Mouse (Mus musculus) Patski (cell line): ENCODE measurements around the gene Nln. TPM values are rescaled to one million over a fixed set of nuclear protein-coding genes. Genes with fewer than 3 reads are reported as not detected.

Experiments used
- ATAC-seq: fragments of 100-300 bp; one replicate; pipeline ENCODE4 v1.8.0; 2021
- CTCF ChIA-PET: fragments of 350-600 bp; sonication (Branson Sonifier 250); formaldehyde crosslinking; loops from one replicate; lab custom pipeline; 2022; ENCODE audit warnings: inconsistent platforms; lab: Charles Lee
- POLR2A ChIA-PET: fragments of 350-600 bp; sonication (Branson Sonifier 250); formaldehyde crosslinking; loops from one replicate; lab custom pipeline; 2022; ENCODE audit warnings: antibody characterized with exemption, inconsistent platforms; lab: Charles Lee
- DNase-seq: peaks from one replicate; pipeline ENCODE4 v3.0.0-alpha.2; 2011; ENCODE audit warnings: low read depth, low spot score
- H3K27me3 ChIP-seq: fragments of 371-371 bp; one replicate; pipeline ENCODE4 v1.5.1; 2021
- CTCF ChIP-seq: fragments of 100-300 bp; IDR thresholded peaks from one replicate; pipeline ENCODE4 v1.5.1; 2021
- in situ Hi-C: fragments of 300-500 bp; cut with MboI; formaldehyde crosslinking; loops from 3 replicates; pipeline ENCODE4 v1.11.1; 2018; ENCODE audit warnings: low pct_unique_long_range_greater_than_20kb, mixed read lengths
- polyA plus RNA-seq: library from polyadenylated mRNA; unstranded; gene quantifications from one replicate; pipeline ENCODE4 v1.2.3, GENCODE M21; 2021

The Nln gene
- polyA plus RNA-seq, 1 experiment from 2014 or later: 29.2 TPM

DNA sequence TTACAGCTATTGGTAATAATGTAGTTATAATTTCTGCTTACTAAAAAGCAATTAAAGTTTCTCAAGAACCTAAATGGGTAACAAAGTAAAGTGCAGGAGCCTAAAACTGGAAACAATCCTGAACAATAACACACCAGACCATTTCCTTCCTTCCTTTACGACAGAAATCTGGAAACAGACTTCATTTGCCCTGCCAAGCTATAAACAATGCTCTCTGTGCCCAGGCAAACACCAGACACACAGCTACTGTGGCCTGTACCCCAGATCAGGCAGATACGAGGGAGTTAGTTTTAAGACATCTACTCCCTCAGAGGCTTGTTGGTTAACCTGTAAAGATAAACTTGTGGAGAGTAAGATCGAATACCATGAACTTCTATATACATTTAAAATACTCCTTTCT lies 38.7 kb downstream of the Nln start:
- ATAC-seq (no peak), DNase-seq (no peak)
- ChIA-PET POLR2A (no interaction called here), CTCF (interaction anchor here (1.2 kb wide), 1 partner anchor 13 kb away, joined by 3 read pairs; no protein-coding TSS in a partner anchor)
- in situ Hi-C loops: no loop called here
- TF ChIP-seq CTCF: no peak
- H3K27me3 ChIP-seq: no peaks in the 10 kb centered on the region

GRCm38 (mm10) chr13:104069216-104069615 lies 40.2 kb downstream of the Nln start:
- DNase-seq (no peak), ATAC-seq (no peak)
- no peaks in the 10 kb centered on the region for H3K27me3 ChIP-seq
- no peak for TF ChIP-seq CTCF
- in situ Hi-C loops: no loop called here
- POLR2A ChIA-PET: interaction anchor here (1.1 kb wide), 1 partner anchor 151 kb away, joined by 3 read pairs; no protein-coding TSS in a partner anchor
- CTCF ChIA-PET: interaction anchor here (0.7 kb wide), 1 partner anchor 12 kb away, joined by 3 read pairs; no protein-coding TSS in a partner anchor

DNA sequence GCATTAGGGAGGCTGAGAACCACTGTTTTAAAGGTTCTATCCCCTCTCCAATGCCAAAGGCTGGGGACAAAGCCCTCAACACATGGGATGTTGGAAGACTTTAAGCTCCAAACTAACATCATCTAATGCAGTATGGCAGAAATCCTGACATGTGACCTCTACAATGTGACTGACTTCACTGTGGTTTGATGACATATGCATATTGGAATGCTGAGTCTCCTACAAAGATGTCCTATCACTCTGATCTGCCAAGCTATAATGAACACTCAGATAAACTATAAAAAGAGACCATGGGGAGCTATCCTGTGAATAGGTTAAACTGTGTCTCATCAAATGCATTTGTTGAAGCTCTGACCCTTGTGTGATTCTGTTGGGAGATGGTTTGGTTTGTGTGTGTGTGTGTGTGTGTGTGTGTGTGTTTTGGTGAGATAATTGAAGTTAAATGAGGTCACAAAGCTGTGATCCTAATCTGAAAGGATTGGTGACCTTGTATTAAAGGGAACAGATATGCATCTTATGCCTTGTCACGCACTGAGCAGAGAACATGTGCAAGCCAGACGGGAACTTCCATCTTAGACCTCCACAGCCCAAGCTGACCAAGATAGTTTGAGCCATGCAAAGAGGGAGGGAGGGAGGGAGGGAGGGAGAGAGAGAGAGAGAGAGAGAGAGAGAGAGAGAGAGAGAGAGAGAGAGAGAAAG lies 43.6 kb downstream of the Nln start:
- TF ChIP-seq CTCF: no peak
- H3K27me3 ChIP-seq: no peaks in the 10 kb centered on the region
- no peak for DNase-seq
- no peak for ATAC-seq
- in situ Hi-C loops: no loop called here
- POLR2A ChIA-PET: no interaction called here
- CTCF ChIA-PET: interaction anchor here (1.6 to 1.7 kb wide), 3 partner anchors 9 to 24 kb away, joined by 3 to 9 read pairs (median 4); no protein-coding TSS in a partner anchor

DNA sequence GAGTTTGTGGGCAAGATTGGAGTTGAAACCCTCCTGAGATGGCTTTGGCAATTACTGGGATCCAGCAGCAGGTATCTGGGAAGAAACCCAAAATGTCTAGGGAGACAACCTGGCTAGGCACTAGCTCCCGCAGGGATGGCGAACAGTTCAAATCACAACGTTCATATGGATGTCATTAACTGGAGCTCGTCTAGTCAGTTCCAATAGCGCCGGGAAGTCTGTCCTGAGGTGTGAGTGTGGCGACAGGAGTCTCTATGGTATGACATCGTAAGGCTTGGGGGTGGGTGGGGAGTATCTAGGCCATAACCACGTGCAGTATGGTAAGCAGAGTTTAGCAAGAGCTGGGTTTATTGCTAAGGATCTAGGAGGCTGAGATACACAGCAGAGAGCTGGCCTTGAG lies 46.4 kb downstream of the Nln start:
- no peak for ATAC-seq

DNA sequence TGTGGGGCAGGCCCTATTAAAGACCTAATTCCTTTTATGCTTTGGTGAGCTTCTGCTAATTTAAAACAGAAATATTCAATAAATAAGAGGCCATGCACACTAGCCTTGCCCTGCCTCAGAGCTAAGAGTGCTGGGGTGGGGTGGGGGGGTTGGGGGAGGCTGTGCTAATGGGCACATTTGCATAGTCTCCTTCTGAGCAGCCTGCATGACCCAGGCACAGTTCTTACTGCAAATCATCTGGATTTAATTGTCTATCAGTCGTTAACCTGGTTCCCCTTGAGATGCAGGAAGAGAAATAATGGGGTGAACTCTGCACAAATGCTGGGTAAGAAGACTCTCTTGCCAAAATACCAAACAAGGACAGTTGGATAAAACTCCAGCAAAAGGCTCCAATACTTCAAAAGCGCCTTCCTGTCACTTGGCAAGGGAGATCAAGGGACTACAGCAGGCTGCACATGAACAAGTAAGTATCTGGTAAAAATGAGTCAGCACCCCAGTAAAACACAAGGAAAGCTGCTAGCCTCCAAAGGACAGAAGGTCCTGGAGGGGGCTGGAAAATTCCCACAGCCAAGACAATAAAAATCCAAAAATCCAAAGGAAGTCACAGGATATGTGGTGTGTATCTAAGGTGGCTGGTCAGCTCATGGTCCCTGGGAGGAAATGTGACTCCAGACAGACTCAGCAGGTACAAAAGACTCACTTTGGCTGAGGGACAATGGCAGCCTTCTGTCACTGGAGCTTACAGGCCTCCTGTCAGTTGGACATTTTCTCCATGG lies 47.3 kb downstream of the Nln start:
- H3K27me3 ChIP-seq: no peaks in the 10 kb centered on the region
- CTCF ChIA-PET: interaction anchor here (0.7 to 1.4 kb wide), 4 partner anchors 11 to 25 kb away, joined by 3 read pairs; no protein-coding TSS in a partner anchor
- DNase-seq: no peak
- in situ Hi-C loops: no loop called here
- ATAC-seq: no peak
- POLR2A ChIA-PET: no interaction called here
- no peak for TF ChIP-seq CTCF

More for the DNA sequence above, 46.4 kb downstream of the Nln start:
- DNase-seq: no peak
- in situ Hi-C loops: no loop called here
- TF ChIP-seq CTCF: no peak
- ChIA-PET POLR2A (no interaction called here), CTCF (interaction anchor here (0.9 to 1.4 kb wide), 3 partner anchors 12 to 25 kb away, joined by 3 read pairs; no protein-coding TSS in a partner anchor)
- no peaks in the 10 kb centered on the region for H3K27me3 ChIP-seq

GRCm38 (mm10) chr13:104060231-104060630 lies 49.2 kb downstream of the Nln start:
- in situ Hi-C loops: no loop called here
- H3K27me3 ChIP-seq: no peaks in the 10 kb centered on the region
- ATAC-seq (no peak), DNase-seq (no peak)
- ChIA-PET POLR2A (no interaction called here), CTCF (no interaction called here)
- TF ChIP-seq CTCF: no peak

DNA sequence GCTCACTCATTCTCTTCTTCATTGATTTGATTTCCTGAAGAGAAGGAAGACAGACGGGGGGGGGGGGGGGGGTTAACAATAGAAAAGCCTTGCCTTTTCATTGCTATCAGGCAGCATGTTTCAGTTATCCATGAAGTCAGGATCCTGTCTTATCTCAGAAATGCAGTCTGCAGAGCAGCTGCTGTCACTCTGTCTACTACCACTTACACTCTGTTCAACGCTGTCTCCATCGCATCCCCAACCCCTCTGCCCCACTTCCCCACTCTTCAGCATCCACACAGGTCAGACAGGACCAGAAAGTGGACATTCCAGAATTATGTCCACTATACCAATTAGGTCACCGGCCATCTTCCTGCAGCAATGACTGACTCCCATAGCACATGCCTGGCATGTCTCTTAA lies 49.9 kb downstream of the Nln start:
- POLR2A ChIA-PET: no interaction called here
- TF ChIP-seq CTCF: no peak
- no peak for DNase-seq
- in situ Hi-C loops: no loop called here
- ATAC-seq: no peak
- no peaks in the 10 kb centered on the region for H3K27me3 ChIP-seq
- CTCF ChIA-PET: no interaction called here

DNA sequence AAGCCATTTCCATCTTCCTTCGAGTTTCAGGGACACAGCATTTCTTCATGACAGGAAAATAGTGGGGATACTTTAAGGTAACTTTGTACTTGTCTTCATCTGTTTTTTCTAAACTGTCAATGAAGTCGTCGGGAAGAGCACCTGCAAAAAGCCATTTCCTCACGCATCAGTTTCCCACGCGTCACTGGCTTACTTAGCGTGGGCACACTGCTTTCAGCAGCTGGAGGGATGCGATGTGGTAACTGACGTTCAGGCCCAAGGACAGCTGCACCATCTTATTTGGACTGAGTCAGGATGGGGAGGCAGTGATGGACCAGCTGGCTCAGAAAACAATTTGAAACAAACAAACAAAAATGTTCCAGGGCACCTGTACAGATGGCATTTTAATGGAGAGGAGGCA lies 50.7 kb downstream of the Nln start:
- in situ Hi-C loops: no loop called here
- CTCF ChIA-PET: no interaction called here
- POLR2A ChIA-PET: no interaction called here

GRCm38 (mm10) chr13:104052271-104052753 lies 57.1 kb downstream of the Nln start:
- ATAC-seq: no peak

More for the DNA sequence above, 50.7 kb downstream of the Nln start:
- DNase-seq: no peak
- H3K27me3 ChIP-seq: no peaks in the 10 kb centered on the region
- no peak for TF ChIP-seq CTCF
- ATAC-seq: no peak

GRCm38 (mm10) chr13:104048835-104049234 lies 60.6 kb downstream of the Nln start:
- ChIA-PET POLR2A (no interaction called here), CTCF (interaction anchor here (0.7 to 1.3 kb wide), 4 partner anchors 8 to 220 kb away, joined by 3 read pairs; no protein-coding TSS in a partner anchor)
- TF ChIP-seq CTCF: peak; percentile 54
- H3K27me3 ChIP-seq: no peaks in the 10 kb centered on the region
- ATAC-seq (no peak), DNase-seq (no peak)
- in situ Hi-C loops: loop anchor here (10.0 kb wide), 2 partner anchors 134 to 214 kb away; no protein-coding TSS in a partner anchor

More at GRCm38 (mm10) chr13:104052271-104052753, 57.1 kb downstream of the Nln start:
- no peak for DNase-seq
- no peaks in the 10 kb centered on the region for H3K27me3 ChIP-seq
- ChIA-PET POLR2A (no interaction called here), CTCF (no interaction called here)
- in situ Hi-C loops: no loop called here
- TF ChIP-seq CTCF: no peak
